Mouse (Mus musculus) stomach, postnatal 0 days (tissue): ENCODE measurements around the gene Glcci1. TPM values are rescaled to one million over a fixed set of nuclear protein-coding genes. Genes with fewer than 3 reads are reported as not detected.
"Not testable (repeated sequence)": the region's sequence is repeated elsewhere in the genome, so short reads cannot be mapped to it uniquely, and the experiment has no call there.

Experiments
- ATAC-seq: fragments of 200-750 bp; cut with Nextera tagmentation; 2 replicates; pipeline ENCODE4 v1.8.0; 2017; ENCODE audit not compliant: low FRiP score, low TSS enrichment
- DNase-seq: peaks from one replicate; pipeline ENCODE4 v3.0.0-alpha.2; 2016; ENCODE audit warnings: low spot score
- H3K27ac ChIP-seq: fragments of 300-500 bp; sonication (generic); replicated peaks from 2 replicates; pipeline ENCODE4 v1.5.1; 2014; ENCODE audit warnings: mild to moderate bottlenecking, control low read depth
- H3K27me3 ChIP-seq: fragments of 300-500 bp; sonication (generic); 2 replicates; pipeline ENCODE4 v1.6.1; 2014; ENCODE audit warnings: low read length; ENCODE audit not compliant: control insufficient read depth, insufficient read depth
- H3K36me3 ChIP-seq: fragments of 300-500 bp; sonication (generic); 2 replicates; pipeline ENCODE4 v1.6.1; 2014; ENCODE audit warnings: low read length, mixed read lengths; ENCODE audit not compliant: control insufficient read depth, insufficient read depth
- H3K4me1 ChIP-seq: fragments of 300-500 bp; sonication (generic); replicated peaks from 2 replicates; pipeline ENCODE4 v1.6.1; 2014; ENCODE audit warnings: antibody characterized with exemption; ENCODE audit not compliant: control insufficient read depth, insufficient read depth
- H3K4me2 ChIP-seq: fragments of 300-500 bp; sonication (generic); replicated peaks from 2 replicates; pipeline ENCODE4 v1.6.1; 2014; ENCODE audit warnings: low read depth, mild to moderate bottlenecking, control low read depth, moderate library complexity
- H3K4me3 ChIP-seq: fragments of 300-500 bp; sonication (generic); 2 replicates; pipeline ENCODE4 v1.5.1; 2014; ENCODE audit warnings: low read depth, low read length, control low read depth
- H3K9ac ChIP-seq: fragments of 300-500 bp; sonication (generic); 2 replicates; pipeline ENCODE4 v1.6.1; 2014; ENCODE audit warnings: mild to moderate bottlenecking, low read length, control low read depth, mixed read lengths
- H3K9me3 ChIP-seq: fragments of 300-500 bp; sonication (generic); 2 replicates; pipeline ENCODE4 v1.6.1; 2016; ENCODE audit warnings: low read length; ENCODE audit not compliant: control insufficient read depth
- CTCF ChIP-seq: IDR thresholded peaks from 2 replicates; pipeline ENCODE4 v1.5.1; 2016; ENCODE audit warnings: antibody characterized with exemption, low read depth, mild to moderate bottlenecking, moderate library complexity
- EP300 ChIP-seq: optimal IDR thresholded peaks from 2 replicates; pipeline ENCODE3; 2016; ENCODE audit warnings: antibody characterized with exemption
- WGBS: fragments of 180-500 bp; shearing (Covaris S2); extraction: QIAGEN DNeasy Blood & Tissue Kit; methylation state at CpG from one replicate; pipeline ENCODE4 v1.1.7; 2014; 5-methylcytosine and 5-hydroxymethylcytosine counted together
- polyA plus RNA-seq: library from polyadenylated mRNA; unstranded; fragments of >200 nt; fragmentation: Nextera tagmentation; extraction: Ambion mirVana; gene quantifications from 2 replicates; pipeline ENCODE4 v1.2.1, GENCODE M21; 2015

Glcci1 gene
- polyA plus RNA-seq, 1 experiment from 2014 or later, result 4.1 TPM

GRCm38 (mm10) chr6:8524717-8525116 lies 15.3 kb downstream of the Glcci1 start:
- no peak overlapping the region for H3K4me3 ChIP-seq
- H3K9ac ChIP-seq, result no peak overlapping the region
- H3K4me1 ChIP-seq, result no peaks in the 10 kb centered on the region
- H3K27me3 ChIP-seq, result no peaks in the 10 kb centered on the region
- H3K9me3 ChIP-seq, result no peaks in the 10 kb centered on the region
- no peak overlapping the region for H3K27ac ChIP-seq
- no peaks in the 10 kb centered on the region for H3K36me3 ChIP-seq
- no peak for ATAC-seq
- TF ChIP-seq EP300 (no peak), CTCF (no peak)
- H3K4me2 ChIP-seq, result no peak overlapping the region
- 74% methylated on average over 5 of the region's 5 CpGs for WGBS
- DNase-seq, result no peak

GRCm38 (mm10) chr6:8531104-8531894 lies 21.9 kb downstream of the Glcci1 start:
- TF ChIP-seq EP300, result no peak
- TF ChIP-seq CTCF, result no peak
- 61% methylated on average over 4 of the region's 4 CpGs for WGBS
- ATAC-seq, result no peak

GRCm38 (mm10) chr6:8536944-8537343 lies 27.5 kb downstream of the Glcci1 start:
- H3K4me2 ChIP-seq, result no peak overlapping the region
- H3K9me3 ChIP-seq, result no peaks in the 10 kb centered on the region
- DNase-seq (no peak), ATAC-seq (no peak)
- H3K9ac ChIP-seq, result no peak overlapping the region
- TF ChIP-seq EP300 (no peak), CTCF (no peak)
- H3K4me1 ChIP-seq, result no peaks in the 10 kb centered on the region
- no peak overlapping the region for H3K27ac ChIP-seq
- 78% methylated on average over 2 of the region's 2 CpGs for WGBS
- no peak overlapping the region for H3K4me3 ChIP-seq
- no peaks in the 10 kb centered on the region for H3K27me3 ChIP-seq
- no peaks in the 10 kb centered on the region for H3K36me3 ChIP-seq

More at GRCm38 (mm10) chr6:8531104-8531894, 21.9 kb downstream of the Glcci1 start:
- Histone ChIP-seq H3K27ac (no peak overlapping the region), H3K4me1 (no peaks in the 10 kb centered on the region), H3K27me3 (no peaks in the 10 kb centered on the region), H3K4me3 (no peak overlapping the region), H3K9me3 (no peaks in the 10 kb centered on the region), H3K9ac (no peak overlapping the region), H3K4me2 (no peak overlapping the region), H3K36me3 (no peaks in the 10 kb centered on the region)
- DNase-seq, result no peak

GRCm38 (mm10) chr6:8541531-8541930 lies 32.1 kb downstream of the Glcci1 start:
- not testable (repeated sequence) for H3K4me1 ChIP-seq, H3K27me3 ChIP-seq, DNase-seq, H3K36me3 ChIP-seq, H3K9me3 ChIP-seq, H3K27ac ChIP-seq, H3K4me2 ChIP-seq, H3K9ac ChIP-seq, H3K4me3 ChIP-seq, ATAC-seq
- WGBS, result 88% methylated on average over 3 of the region's 4 CpGs

GRCm38 (mm10) chr6:8544822-8545221 lies 35.4 kb downstream of the Glcci1 start:
- no peak overlapping the region for H3K4me3 ChIP-seq
- H3K4me2 ChIP-seq, result no peak overlapping the region
- H3K9ac ChIP-seq, result no peak overlapping the region
- no peak overlapping the region for H3K27ac ChIP-seq
- DNase-seq (no peak), ATAC-seq (no peak)
- 89% methylated on average over 5 of the region's 5 CpGs for WGBS
- TF ChIP-seq EP300, result no peak
- TF ChIP-seq CTCF, result no peak
- H3K27me3 ChIP-seq, result no peaks in the 10 kb centered on the region
- no peaks in the 10 kb centered on the region for H3K4me1 ChIP-seq
- H3K36me3 ChIP-seq, result no peaks in the 10 kb centered on the region
- no peaks in the 10 kb centered on the region for H3K9me3 ChIP-seq

- Histone ChIP-seq H3K4me3 (no peak overlapping the region), H3K27me3 (no peaks in the 10 kb centered on the region), H3K4me2 (no peak overlapping the region), H3K4me1 (no peaks in the 10 kb centered on the region), H3K9me3 (no peaks in the 10 kb centered on the region), H3K36me3 (no peaks in the 10 kb centered on the region), H3K9ac (no peak overlapping the region), H3K27ac (no peak overlapping the region)
- 93% methylated on average over 7 of the region's 7 CpGs for WGBS
- ATAC-seq (no peak), DNase-seq (no peak)
- TF ChIP-seq CTCF, result no peak
- no peak for TF ChIP-seq EP300
Measured at GRCm38 (mm10) chr6:8545780-8546179, 36.4 kb downstream of the Glcci1 start.
